Mouse (Mus musculus): ENCODE data around the gene Cavin1.

DNA sequence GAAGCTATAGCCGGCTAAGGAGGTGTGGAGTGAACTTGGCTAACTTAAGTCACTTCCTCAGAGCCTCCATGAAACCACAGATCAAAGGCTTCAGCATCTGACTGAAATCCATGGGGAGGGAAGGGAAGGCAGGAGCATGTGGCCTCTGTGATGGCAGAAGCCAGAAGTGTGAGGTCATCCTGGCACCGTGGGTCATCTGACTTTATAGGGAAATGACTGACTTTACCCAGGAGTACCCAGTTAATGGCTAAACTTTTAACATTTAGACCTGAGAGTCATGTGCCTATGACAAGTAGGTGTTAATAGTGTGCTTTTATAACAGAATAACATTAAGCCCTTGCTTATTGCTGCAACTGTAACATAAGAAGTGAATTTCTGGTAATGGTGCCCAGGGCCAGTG, 62.6 kb downstream of the Cavin1 start:
- no peak for TF ChIP-seq CTCF (conservative IDR thresholded peaks at IDR 0.05; ENCODE audit: insufficient read depth, insufficient read length, low read depth, low read length)
- TF ChIP-seq POLR2A (IDR thresholded peaks at IDR 0.05; ENCODE audit: low read depth, low read length): no peak

Data from kidney, adult 2 months (tissue).